Mouse (Mus musculus) CH12.LX (cell line): ENCODE data around the gene Henmt1. TPM values are rescaled to one million over a fixed set of nuclear protein-coding genes. Genes with fewer than 3 reads are reported as not detected.

ENCODE experiments used
- DNase-seq: peaks from one replicate; pipeline ENCODE4 v3.0.0-alpha.2; 2013; ENCODE audit errors: extremely low read depth
- H3K27ac ChIP-seq: 2 replicates; pipeline ENCODE4 v1.5.1; 2012; ENCODE audit warnings: low read depth, mild to moderate bottlenecking, control low read depth, moderate library complexity; ENCODE audit not compliant: insufficient read depth
- H3K27me3 ChIP-seq: replicated peaks from 2 replicates; pipeline ENCODE3; 2012; ENCODE audit warnings: inconsistent platforms
- H3K36me3 ChIP-seq, 2 experiments: replicated peaks in 1 of 2; 2 replicates each; pipeline versions ENCODE3 to v1.6.1; 2012; ENCODE audit warnings: inconsistent platforms in 1 of 2, low read length in 1 of 2, mild to moderate bottlenecking in 1 of 2, mixed read lengths in 1 of 2, moderate library complexity in 1 of 2; ENCODE audit not compliant: control insufficient read depth in 1 of 2, insufficient read depth in 1 of 2
- H3K4me1 ChIP-seq, 2 experiments: 2 replicates each; pipeline ENCODE4 v1.6.1; 2012; ENCODE audit warnings: inconsistent platforms in 1 of 2, moderate library complexity in 1 of 2; ENCODE audit not compliant: insufficient read depth in 2 of 2, control insufficient read depth in 1 of 2
- H3K4me2 ChIP-seq: 2 replicates; pipeline ENCODE4 v1.6.1; 2012; ENCODE audit warnings: low read depth, mild to moderate bottlenecking, control low read depth; ENCODE audit not compliant: poor library complexity, insufficient read depth, severe bottlenecking
- H3K4me3 ChIP-seq, 3 experiments: fragments of 150-350 bp in 1 of 3; sonication (generic) in 1 of 3; replicated peaks in 1 of 3; 2 replicates each; pipeline versions ENCODE3 to v1.5.1; 2011 to 2012; ENCODE audit warnings: low read depth in 2 of 3, low read length in 2 of 3, mild to moderate bottlenecking in 2 of 3, moderate library complexity in 2 of 3, control low read depth in 1 of 3, improper control_type of control experiment in 1 of 3, inconsistent platforms in 1 of 3, mixed read lengths in 1 of 3; ENCODE audit not compliant: poor library complexity in 1 of 3
- H3K79me2 ChIP-seq: replicated peaks from 2 replicates; pipeline ENCODE4 v1.6.1; 2012; ENCODE audit warnings: mild to moderate bottlenecking, moderate library complexity; ENCODE audit not compliant: control insufficient read depth, poor library complexity, insufficient read depth, severe bottlenecking; ENCODE audit errors: extremely low read depth
- H3K9ac ChIP-seq: 2 replicates; pipeline ENCODE4 v1.6.1; 2012; ENCODE audit warnings: low read depth, mild to moderate bottlenecking, control low read depth, moderate library complexity; ENCODE audit not compliant: insufficient read depth
- H3K9me3 ChIP-seq: replicated peaks from 2 replicates; pipeline ENCODE3; 2012; ENCODE audit warnings: low read length, inconsistent platforms, mixed read lengths
- CHD1 ChIP-seq: IDR thresholded peaks from 2 replicates; pipeline ENCODE4 v1.6.1; 2012; ENCODE audit warnings: low read depth, low read length, improper control_type of control experiment, inconsistent platforms
- E2F4 ChIP-seq: IDR thresholded peaks from 2 replicates; pipeline ENCODE4 v1.6.1; 2011; ENCODE audit warnings: low read depth, low read length, improper control_type of control experiment; ENCODE audit not compliant: insufficient replicate concordance
- ELF1 ChIP-seq: IDR thresholded peaks from 2 replicates; pipeline ENCODE4 v1.6.1; 2014; ENCODE audit warnings: low read depth, mild to moderate bottlenecking, inconsistent platforms, low read length, improper control_type of control experiment
- ETS1 ChIP-seq: conservative IDR thresholded peaks from 2 replicates; pipeline ENCODE4 v1.6.1; 2012; ENCODE audit warnings: low read depth, mild to moderate bottlenecking, inconsistent platforms, low read length, improper control_type of control experiment, moderate library complexity
- HCFC1 ChIP-seq: IDR thresholded peaks from 2 replicates; pipeline ENCODE4 v1.6.1; 2012; ENCODE audit warnings: low read depth, mild to moderate bottlenecking, inconsistent platforms, low read length, improper control_type of control experiment
- IRF4 ChIP-seq: IDR thresholded peaks from 2 replicates; pipeline ENCODE4 v1.6.1; 2014; ENCODE audit warnings: low read depth, mild to moderate bottlenecking, inconsistent platforms, low read length, improper control_type of control experiment
- JUN ChIP-seq: IDR thresholded peaks from 2 replicates; pipeline ENCODE4 v1.6.1; 2011; ENCODE audit warnings: low read depth, mild to moderate bottlenecking, low read length, improper control_type of control experiment, moderate library complexity; ENCODE audit not compliant: insufficient read depth
- MAX ChIP-seq: IDR thresholded peaks from 2 replicates; pipeline ENCODE4 v1.6.1; 2011; ENCODE audit warnings: low read length, improper control_type of control experiment
- MAZ ChIP-seq: IDR thresholded peaks from 2 replicates; pipeline ENCODE4 v1.6.1; 2012; ENCODE audit warnings: low read depth, mild to moderate bottlenecking, inconsistent platforms, low read length, improper control_type of control experiment, moderate library complexity
- MYC ChIP-seq: IDR thresholded peaks from 2 replicates; pipeline ENCODE4 v1.6.1; 2011; ENCODE audit warnings: low read depth, mild to moderate bottlenecking, improper control_type of control experiment, low read length
- NRF1 ChIP-seq: IDR thresholded peaks from 2 replicates; pipeline ENCODE4 v1.6.1; 2014; ENCODE audit warnings: low read depth, mild to moderate bottlenecking, inconsistent platforms, low read length, improper control_type of control experiment, moderate library complexity
- PAX5 ChIP-seq: IDR thresholded peaks from 2 replicates; pipeline ENCODE4 v1.6.1; 2012; ENCODE audit warnings: low read length, inconsistent platforms, mixed read lengths
- POLR2A ChIP-seq: IDR thresholded peaks from 2 replicates; pipeline ENCODE4 v1.6.1; 2011; ENCODE audit warnings: low read depth, mild to moderate bottlenecking, improper control_type of control experiment, low read length
- POLR2AphosphoS2 ChIP-seq: IDR thresholded peaks from 2 replicates; pipeline ENCODE4 v1.6.1; 2011; ENCODE audit warnings: low read depth, low read length, improper control_type of control experiment
- RAD21 ChIP-seq: IDR thresholded peaks from 2 replicates; pipeline ENCODE4 v1.6.1; 2011; ENCODE audit warnings: low read depth, mild to moderate bottlenecking, low read length, improper control_type of control experiment, moderate library complexity
- RCOR1 ChIP-seq: conservative IDR thresholded peaks from 2 replicates; pipeline ENCODE4 v1.6.1; 2012; ENCODE audit warnings: low read depth, mild to moderate bottlenecking, inconsistent platforms, low read length, improper control_type of control experiment
- SIN3A ChIP-seq: IDR thresholded peaks from 2 replicates; pipeline ENCODE4 v1.6.1; 2012; ENCODE audit warnings: low read length, improper control_type of control experiment, inconsistent platforms
- SMC3 ChIP-seq: IDR thresholded peaks from 2 replicates; pipeline ENCODE4 v1.6.1; 2011; ENCODE audit warnings: low read depth, low read length, improper control_type of control experiment
- TCF12 ChIP-seq: IDR thresholded peaks from 2 replicates; pipeline ENCODE4 v1.6.1; 2014; ENCODE audit warnings: low read depth, mild to moderate bottlenecking, inconsistent platforms, low read length, improper control_type of control experiment
- UBTF ChIP-seq: IDR thresholded peaks from 2 replicates; pipeline ENCODE4 v1.6.1; 2012; ENCODE audit warnings: low read depth, mild to moderate bottlenecking, inconsistent platforms, low read length, improper control_type of control experiment, moderate library complexity
- ZC3H11A ChIP-seq: IDR thresholded peaks from 2 replicates; pipeline ENCODE4 v1.6.1; 2012; ENCODE audit warnings: low read depth, mild to moderate bottlenecking, inconsistent platforms, low read length, improper control_type of control experiment
- ZMIZ1 ChIP-seq: IDR thresholded peaks from 2 replicates; pipeline ENCODE4 v1.6.1; 2012; ENCODE audit warnings: low read depth, mild to moderate bottlenecking, inconsistent platforms, low read length, improper control_type of control experiment
- ZNF384 ChIP-seq: IDR thresholded peaks from 2 replicates; pipeline ENCODE4 v1.6.1; 2012; ENCODE audit warnings: low read depth, low read length, improper control_type of control experiment, inconsistent platforms
- dilution Hi-C: fragments of 300-500 bp; cut with MboI; formaldehyde crosslinking; loops from 2 replicates; pipeline ENCODE4 v1.14.3; 2020; ENCODE audit warnings: low sequenced_read_pairs; ENCODE audit not compliant: extremely low pct_unique_long_range_greater_than_20kb, extremely low pct_ligation_motif_present
- in situ Hi-C: fragments of 300-500 bp; cut with MboI; formaldehyde crosslinking; loops from 3 replicates; pipeline ENCODE4 v1.14.3; 2019; ENCODE audit warnings: low sequenced_read_pairs, low pct_ligation_motif_present, low pct_unique_long_range_greater_than_20kb, mixed read lengths
- polyA plus RNA-seq: library from polyadenylated mRNA; unstranded; fragments of >175 nt; gene quantifications from 2 replicates; pipeline ENCODE4 v1.2.1, GENCODE M21; 2012; ENCODE audit warnings: low read depth; ENCODE audit not compliant: insufficient read length
- total RNA-seq, 2 experiments: library from RNA; depleted of rRNA; stranded (reverse); fragments of 300-350 nt in 1 of 2; fragments of >200 nt in 1 of 2; gene quantifications; 2 replicates each; pipeline ENCODE4 v1.2.3; 2012 to 2014

The Henmt1 gene
- total and polyA plus RNA-seq, 3 experiments, result not detected

GRCm38 (mm10) chr3:108933557-108933956 is 6.1 kb upstream of the Henmt1 start:
- H3K27me3 ChIP-seq, result no peaks in the 10 kb centered on the region
- in situ Hi-C loops (no loop called here), dilution Hi-C loops (no loop called here)
- H3K79me2 ChIP-seq, result no peaks in the 10 kb centered on the region
- no peak for DNase-seq
- H3K4me1 ChIP-seq, result no peaks in the 10 kb centered on the region
- H3K36me3 ChIP-seq, result no peaks in the 10 kb centered on the region
- H3K27ac ChIP-seq, result no peak overlapping the region
- no peak for TF ChIP-seq CHD1
- TF ChIP-seq ZMIZ1, result no peak
- TF ChIP-seq RAD21, result no peak
- TF ChIP-seq MAX, result no peak
- TF ChIP-seq RCOR1, result no peak
- TF ChIP-seq ZNF384, result no peak
- no peak for TF ChIP-seq E2F4
- no peak for TF ChIP-seq NRF1
- no peak for TF ChIP-seq PAX5
- TF ChIP-seq HCFC1, result no peak
- TF ChIP-seq, all 38 proteins: peak for 0
- Histone ChIP-seq H3K9me3 (peaks cover 2% of the 10 kb centered on the region), H3K9ac (no peak overlapping the region), H3K4me3 (no peak overlapping the region), H3K4me2 (no peak overlapping the region)

- Histone ChIP-seq H3K9ac (no peak overlapping the region), H3K4me2 (no peak overlapping the region), H3K9me3 (peaks cover 9% of the 10 kb centered on the region), H3K4me3 (no peak overlapping the region), H3K27me3 (no peaks in the 10 kb centered on the region), H3K79me2 (no peaks in the 10 kb centered on the region), H3K27ac (no peak overlapping the region), H3K4me1 (no peaks in the 10 kb centered on the region), H3K36me3 (no peaks in the 10 kb centered on the region)
- DNase-seq, result no peak
- dilution Hi-C loops (no loop called here), in situ Hi-C loops (no loop called here)
- TF ChIP-seq SMC3 (no peak), SIN3A (no peak), TCF12 (no peak), RAD21 (no peak), JUN (no peak), MAZ (no peak), MAX (no peak), ETS1 (no peak), ZC3H11A (no peak), POLR2AphosphoS2 (no peak), IRF4 (no peak), HCFC1 (no peak), MYC (no peak), E2F4 (no peak), UBTF (no peak), POLR2A (no peak), ELF1 (no peak)
These were observed 982 bp upstream of the Henmt1 start for GRCm38 (mm10) chr3:108938691-108939090.
